Mouse (Mus musculus) forebrain, postnatal 0 days (tissue): ENCODE measurements around the gene Usf2. TPM values are rescaled to one million over a fixed set of nuclear protein-coding genes. Genes with fewer than 3 reads are reported as not detected.

Experiments
- ATAC-seq: fragments of 200-750 bp; cut with Nextera tagmentation; 2 replicates; pipeline ENCODE4 v1.8.0; 2017; ENCODE audit warnings: mild to moderate bottlenecking, moderate library complexity
- DNase-seq: peaks from one replicate; pipeline ENCODE4 v3.0.0-alpha.2; 2015
- H3K27ac ChIP-seq: fragments of 300-500 bp; sonication (generic); 2 replicates; pipeline ENCODE4 v1.5.1; 2014; ENCODE audit warnings: low read depth, mild to moderate bottlenecking, antibody characterized with exemption, low read length, moderate library complexity, mixed read lengths
- H3K27me3 ChIP-seq: fragments of 300-500 bp; sonication (generic); 2 replicates; pipeline ENCODE4 v1.6.1; 2014; ENCODE audit warnings: mild to moderate bottlenecking, low read length, mixed read lengths; ENCODE audit not compliant: insufficient read depth
- H3K36me3 ChIP-seq: fragments of 300-500 bp; sonication (generic); 2 replicates; pipeline ENCODE4 v1.6.1; 2014; ENCODE audit warnings: mild to moderate bottlenecking, moderate library complexity; ENCODE audit not compliant: insufficient read depth
- H3K4me1 ChIP-seq: fragments of 300-500 bp; sonication (generic); 2 replicates; pipeline ENCODE4 v1.6.1; 2014; ENCODE audit warnings: antibody characterized with exemption; ENCODE audit not compliant: insufficient read depth
- H3K4me2 ChIP-seq: fragments of 300-500 bp; sonication (generic); 2 replicates; pipeline ENCODE4 v1.6.1; 2014; ENCODE audit warnings: low read depth, mild to moderate bottlenecking, moderate library complexity
- H3K4me3 ChIP-seq: fragments of 300-500 bp; sonication (generic); 2 replicates; pipeline ENCODE4 v1.5.1; 2014; ENCODE audit warnings: low read depth, low read length, mixed read lengths
- H3K9ac ChIP-seq: fragments of 300-500 bp; sonication (generic); 2 replicates; pipeline ENCODE4 v1.6.1; 2014; ENCODE audit warnings: mild to moderate bottlenecking
- H3K9me3 ChIP-seq: fragments of 300-500 bp; sonication (generic); 2 replicates; pipeline ENCODE4 v1.6.1; 2016; ENCODE audit warnings: low read length
- CTCF ChIP-seq: sonication (generic); IDR thresholded peaks from 2 replicates; pipeline ENCODE4 v1.5.1; 2016; ENCODE audit warnings: antibody characterized with exemption, control low read depth, low read depth
- WGBS: fragments of 180-500 bp; shearing (Covaris S2); extraction: QIAGEN DNeasy Blood & Tissue Kit; methylation state at CpG from one replicate; pipeline ENCODE4 v1.1.7; 2014; 5-methylcytosine and 5-hydroxymethylcytosine counted together
- polyA plus RNA-seq: library from polyadenylated mRNA; unstranded; fragments of >200 nt; fragmentation: Nextera tagmentation; extraction: Ambion mirVana; gene quantifications from 2 replicates; pipeline ENCODE4 v1.2.1, GENCODE M21; 2015
- total RNA-seq: library from RNA; depleted of rRNA; stranded (reverse); fragments of >200 nt; gene quantifications from 2 replicates; pipeline ENCODE4 v1.2.3, GENCODE M21; 2014

The Usf2 gene
- total and polyA plus RNA-seq, 2 experiments from 2014 or later: 22.6 to 81.4 TPM

- no peak overlapping the region for H3K4me3 ChIP-seq
- no peak for ATAC-seq
- H3K27me3 ChIP-seq: peaks cover 11% of the 10 kb centered on the region; the same call in 1 of the 2 replicates
- TF ChIP-seq CTCF: no peak
- DNase-seq: no peak
- H3K36me3 ChIP-seq: no peaks in the 10 kb centered on the region
- no peak overlapping the region for H3K9ac ChIP-seq
- H3K27ac ChIP-seq: no peak overlapping the region
- H3K9me3 ChIP-seq: no peaks in the 10 kb centered on the region
- no peaks in the 10 kb centered on the region for H3K4me1 ChIP-seq
- 88% methylated on average over 4 of the region's 4 CpGs for WGBS
- H3K4me2 ChIP-seq: no peak overlapping the region
Measured at GRCm38 (mm10) chr7:30969174-30969573, 12.6 kb upstream of the Usf2 start.

GRCm38 (mm10) chr7:30968611-30969010, 12.0 kb upstream of the Usf2 start:
- Histone ChIP-seq H3K27ac (no peak overlapping the region), H3K4me2 (no peak overlapping the region), H3K9me3 (no peaks in the 10 kb centered on the region), H3K36me3 (no peaks in the 10 kb centered on the region), H3K27me3 (peaks cover 11% of the 10 kb centered on the region; the same call in 1 of the 2 replicates), H3K9ac (no peak overlapping the region), H3K4me1 (no peaks in the 10 kb centered on the region), H3K4me3 (no peak overlapping the region)
- no peak for TF ChIP-seq CTCF
- no peak for ATAC-seq
- no peak for DNase-seq
- 91% methylated on average over 8 of the region's 8 CpGs for WGBS

GRCm38 (mm10) chr7:30966657-30967056, 10.1 kb upstream of the Usf2 start:
- no peak for ATAC-seq
- H3K36me3 ChIP-seq: no peaks in the 10 kb centered on the region
- DNase-seq: no peak
- 67% methylated on average over 3 of the region's 3 CpGs for WGBS
- H3K4me1 ChIP-seq: no peaks in the 10 kb centered on the region
- no peak overlapping the region for H3K9ac ChIP-seq
- no peaks in the 10 kb centered on the region for H3K9me3 ChIP-seq
- no peak overlapping the region for H3K4me2 ChIP-seq
- H3K4me3 ChIP-seq: no peak overlapping the region
- H3K27me3 ChIP-seq: no peaks in the 10 kb centered on the region
- no peak overlapping the region for H3K27ac ChIP-seq
- no peak for TF ChIP-seq CTCF

- H3K9ac ChIP-seq: no peak overlapping the region; the same call in 1 of the 2 replicates
- WGBS: 74% methylated on average over 14 of the region's 14 CpGs
- no peaks in the 10 kb centered on the region for H3K36me3 ChIP-seq
- ATAC-seq (no peak), DNase-seq (no peak)
- no peak overlapping the region for H3K4me2 ChIP-seq
- no peaks in the 10 kb centered on the region for H3K27me3 ChIP-seq
- no peak overlapping the region for H3K4me3 ChIP-seq
- no peak overlapping the region for H3K27ac ChIP-seq
- H3K4me1 ChIP-seq: no peaks in the 10 kb centered on the region
- H3K9me3 ChIP-seq: no peaks in the 10 kb centered on the region
- TF ChIP-seq CTCF: no peak
Measured at GRCm38 (mm10) chr7:30965677-30966076, 9.1 kb upstream of the Usf2 start.

GRCm38 (mm10) chr7:30964366-30964765, 7.8 kb upstream of the Usf2 start:
- Histone ChIP-seq H3K9ac (no peak overlapping the region), H3K27me3 (no peaks in the 10 kb centered on the region), H3K9me3 (no peaks in the 10 kb centered on the region), H3K4me1 (no peaks in the 10 kb centered on the region), H3K4me3 (no peak overlapping the region), H3K4me2 (no peak overlapping the region), H3K27ac (no peak overlapping the region), H3K36me3 (no peaks in the 10 kb centered on the region)
- WGBS: 90% methylated on average over 7 of the region's 7 CpGs
- DNase-seq (no peak), ATAC-seq (no peak)
- TF ChIP-seq CTCF: no peak

DNA sequence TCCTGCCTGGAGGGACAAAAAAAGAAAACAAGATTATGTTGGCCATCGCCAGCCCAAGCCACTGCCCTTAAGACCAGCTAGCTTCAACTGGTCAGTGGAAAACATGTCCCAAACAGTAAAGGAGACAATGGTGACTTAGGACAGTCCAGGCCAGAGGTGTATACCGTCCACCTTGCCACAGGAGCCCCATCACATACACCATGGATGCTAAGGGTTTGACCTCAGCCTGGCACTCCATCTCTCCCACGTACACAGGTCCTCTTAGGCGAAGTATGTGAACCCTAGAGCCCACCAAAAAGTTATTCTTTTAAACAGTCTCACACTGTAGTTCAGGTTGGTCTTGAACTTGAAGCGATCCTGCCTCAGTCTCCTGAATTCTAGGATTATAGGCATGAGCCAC, 6.3 kb upstream of the Usf2 start:
- Histone ChIP-seq H3K36me3 (no peaks in the 10 kb centered on the region; the same call in 1 of the 2 replicates), H3K9ac (no peak overlapping the region), H3K9me3 (no peaks in the 10 kb centered on the region), H3K4me2 (no peak overlapping the region), H3K27ac (no peak overlapping the region), H3K4me3 (no peak overlapping the region), H3K27me3 (no peaks in the 10 kb centered on the region), H3K4me1 (peaks cover 8% of the 10 kb centered on the region)
- 95% methylated on average over 5 of the region's 5 CpGs for WGBS
- no peak for TF ChIP-seq CTCF
- no peak for ATAC-seq
- no peak for DNase-seq

GRCm38 (mm10) chr7:30959786-30960349, 3.3 kb upstream of the Usf2 start:
- no peak overlapping the region for H3K4me2 ChIP-seq
- DNase-seq (no peak), ATAC-seq (no peak)
- no peak overlapping the region for H3K9ac ChIP-seq
- H3K4me1 ChIP-seq: peaks cover 15% of the 10 kb centered on the region
- H3K36me3 ChIP-seq: peaks cover under 1% of the 10 kb centered on the region; the same call in 1 of the 2 replicates
- H3K9me3 ChIP-seq: no peaks in the 10 kb centered on the region
- TF ChIP-seq CTCF: no peak
- no peak overlapping the region for H3K27ac ChIP-seq
- WGBS: 90% methylated on average over 6 of the region's 6 CpGs
- H3K4me3 ChIP-seq: no peak overlapping the region
- H3K27me3 ChIP-seq: no peaks in the 10 kb centered on the region
